Mouse (Mus musculus): ENCODE data around the gene AB124611. TPM values are rescaled to one million over a fixed set of nuclear protein-coding genes. Genes with fewer than 3 reads are reported as not detected.
A peak's percentile ranks its signal among the peaks of the same experiment; 100 is the strongest.
"Not testable (repeated sequence)": the region's sequence is repeated elsewhere in the genome, so short reads cannot be mapped to it uniquely, and the experiment has no call there.

The AB124611 gene
- polyA plus RNA-seq, 1 experiment from 2014 or later, result 3.7 TPM

DNA sequence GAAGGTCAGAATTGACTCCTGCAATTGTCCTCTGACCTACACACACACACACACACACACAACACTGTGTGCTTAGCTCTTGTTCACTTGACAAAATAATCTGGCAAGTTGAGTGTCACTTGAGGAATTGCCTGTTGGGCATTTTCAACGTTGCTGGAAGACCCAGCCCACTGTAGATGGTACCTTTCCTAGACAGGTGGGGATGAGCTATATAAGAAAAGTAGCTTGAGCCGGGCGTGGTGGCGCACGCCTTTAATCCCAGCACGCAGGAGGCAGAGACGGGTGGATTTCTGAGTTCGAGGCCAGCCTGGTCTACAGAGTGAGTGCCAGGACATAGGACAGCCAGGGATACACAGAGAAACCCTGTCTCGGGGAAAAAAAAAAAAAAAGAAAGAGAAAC, 14.9 kb upstream of the AB124611 start:
- no peak for ATAC-seq (replicated peaks; ENCODE audit: extremely low read depth, insufficient read depth, low FRiP score)
- Histone ChIP-seq H3K4me2 (ENCODE audit: low read depth, low read length) (peak overlapping the region; percentile 88), H3K36me3 (ENCODE audit: control insufficient read depth, insufficient read depth) (peaks cover 18% of the 10 kb centered on the region), H3K9ac (ENCODE audit: low read length) (peak overlapping the region; percentile 87; the same call in 1 of the 2 replicates), H3K27ac (ENCODE audit: low read length) (peak overlapping the region; percentile 96), H3K9me3 (replicated peaks; ENCODE audit: control insufficient read depth, low read length) (no peaks in the 10 kb centered on the region), H3K27me3 (ENCODE audit: control insufficient read depth, insufficient read depth, low read length) (no peaks in the 10 kb centered on the region), H3K4me1 (ENCODE audit: control insufficient read depth, insufficient read depth, low read length) (peaks cover 13% of the 10 kb centered on the region), H3K4me3 (ENCODE audit: low read length) (peak overlapping the region; percentile 90)
- 73% methylated on average over 9 of the region's 9 CpGs for WGBS

DNA sequence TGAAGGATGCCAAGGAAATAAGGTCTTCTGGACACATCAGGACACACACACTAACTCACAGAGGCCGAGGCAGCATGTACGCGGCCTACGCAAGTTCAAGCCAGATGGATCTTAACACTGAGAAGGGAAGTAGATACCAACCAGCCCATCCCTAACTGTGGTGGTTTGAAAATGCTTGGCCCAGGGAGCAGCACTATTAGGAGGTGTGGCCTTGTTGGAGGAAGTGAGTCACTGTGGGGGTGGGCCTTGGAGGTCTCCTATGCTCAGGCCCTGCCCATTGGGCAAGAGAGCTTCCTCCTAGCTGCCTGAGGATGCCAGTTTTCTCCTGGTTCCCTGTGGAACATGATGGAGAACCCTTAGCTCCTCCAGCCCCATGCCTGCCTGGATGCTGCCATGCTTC, 12.5 kb upstream of the AB124611 start:
- H3K4me2 ChIP-seq (ENCODE audit: low read depth, low read length), result no peak overlapping the region
- 93% methylated on average over 4 of the region's 4 CpGs for WGBS
- no peaks in the 10 kb centered on the region for H3K27me3 ChIP-seq (ENCODE audit: control insufficient read depth, insufficient read depth, low read length)
- no peaks in the 10 kb centered on the region for H3K9me3 ChIP-seq (replicated peaks; ENCODE audit: control insufficient read depth, low read length)
- H3K9ac ChIP-seq (ENCODE audit: low read length), result no peak overlapping the region
- no peak overlapping the region for H3K4me3 ChIP-seq (ENCODE audit: low read length)
- H3K27ac ChIP-seq (ENCODE audit: low read length), result no peak overlapping the region
- ATAC-seq (replicated peaks; ENCODE audit: extremely low read depth, insufficient read depth, low FRiP score), result no peak
- peaks cover 13% of the 10 kb centered on the region for H3K4me1 ChIP-seq (ENCODE audit: control insufficient read depth, insufficient read depth, low read length)
- H3K36me3 ChIP-seq (ENCODE audit: control insufficient read depth, insufficient read depth), result 0 out of 2 replicates have a peak, but pooled peaks cover 6% of the 10 kb centered on the region

DNA sequence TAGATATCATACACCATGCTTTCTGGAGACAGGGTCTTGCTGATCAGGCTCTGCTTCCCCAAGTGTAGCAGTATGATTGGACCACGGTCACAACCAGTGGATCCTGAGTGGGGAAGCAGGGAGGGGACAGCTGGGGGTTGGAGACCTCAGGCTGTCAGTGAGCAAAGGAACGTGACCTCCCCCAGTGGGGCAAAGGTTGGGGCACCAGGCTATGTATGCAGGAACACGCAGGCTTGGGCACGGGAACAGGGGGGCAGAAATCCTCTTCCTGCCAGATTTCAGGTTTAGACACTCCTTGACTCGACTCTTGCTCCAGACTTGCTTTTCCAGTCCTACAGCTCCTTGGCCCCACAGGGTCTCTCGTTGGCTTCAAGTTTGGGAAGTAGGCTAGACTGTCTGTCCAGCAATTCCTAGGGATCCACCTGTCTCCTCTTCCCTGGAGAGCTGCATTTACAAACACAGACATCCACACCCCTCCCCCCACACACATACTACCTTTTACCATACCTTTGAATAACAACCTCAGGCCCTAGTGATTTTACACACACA, 8.0 kb upstream of the AB124611 start:
- WGBS, result 70% methylated on average over 6 of the region's 6 CpGs
- no peak for ATAC-seq (replicated peaks; ENCODE audit: extremely low read depth, insufficient read depth, low FRiP score)
- no peak overlapping the region for H3K4me3 ChIP-seq (ENCODE audit: low read length)
- no peak overlapping the region for H3K27ac ChIP-seq (ENCODE audit: low read length)
- no peaks in the 10 kb centered on the region for H3K27me3 ChIP-seq (ENCODE audit: control insufficient read depth, insufficient read depth, low read length)
- H3K9me3 ChIP-seq (replicated peaks; ENCODE audit: control insufficient read depth, low read length), result no peaks in the 10 kb centered on the region
- no peak overlapping the region for H3K4me2 ChIP-seq (ENCODE audit: low read depth, low read length)
- H3K4me1 ChIP-seq (ENCODE audit: control insufficient read depth, insufficient read depth, low read length), result no peaks in the 10 kb centered on the region
- H3K36me3 ChIP-seq (ENCODE audit: control insufficient read depth, insufficient read depth), result no peaks in the 10 kb centered on the region
- H3K9ac ChIP-seq (ENCODE audit: low read length), result no peak overlapping the region

DNA sequence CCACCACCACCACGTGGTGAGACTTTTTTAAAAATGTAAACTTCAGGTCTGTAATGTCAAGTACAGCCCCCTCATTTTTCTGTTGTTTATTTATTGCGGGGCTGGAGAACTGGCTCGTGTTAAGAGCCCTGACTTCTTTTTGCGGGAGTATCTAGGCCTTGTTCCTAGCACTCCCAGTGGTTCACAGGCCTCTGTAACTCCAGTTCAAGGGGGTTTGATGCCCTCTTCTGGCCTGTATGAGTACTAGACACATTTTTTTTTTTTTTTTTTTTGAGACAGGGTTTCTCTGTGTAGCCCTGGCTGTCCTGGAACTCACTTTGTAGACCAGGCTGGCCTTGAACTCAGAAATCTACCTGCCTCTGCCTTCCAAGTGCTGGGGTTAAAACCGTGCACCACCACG, 7.3 kb upstream of the AB124611 start:
- H3K36me3 ChIP-seq (ENCODE audit: control insufficient read depth, insufficient read depth); H3K4me1 ChIP-seq (ENCODE audit: control insufficient read depth, insufficient read depth, low read length); ATAC-seq (replicated peaks; ENCODE audit: extremely low read depth, insufficient read depth, low FRiP score); H3K4me2 ChIP-seq (ENCODE audit: low read depth, low read length); H3K27me3 ChIP-seq (ENCODE audit: control insufficient read depth, insufficient read depth, low read length); H3K9me3 ChIP-seq (replicated peaks; ENCODE audit: control insufficient read depth, low read length); H3K27ac ChIP-seq (ENCODE audit: low read length); H3K4me3 ChIP-seq (ENCODE audit: low read length); H3K9ac ChIP-seq (ENCODE audit: low read length): not testable (repeated sequence)
- WGBS, result 83% methylated on average over 6 of the region's 6 CpGs

DNA sequence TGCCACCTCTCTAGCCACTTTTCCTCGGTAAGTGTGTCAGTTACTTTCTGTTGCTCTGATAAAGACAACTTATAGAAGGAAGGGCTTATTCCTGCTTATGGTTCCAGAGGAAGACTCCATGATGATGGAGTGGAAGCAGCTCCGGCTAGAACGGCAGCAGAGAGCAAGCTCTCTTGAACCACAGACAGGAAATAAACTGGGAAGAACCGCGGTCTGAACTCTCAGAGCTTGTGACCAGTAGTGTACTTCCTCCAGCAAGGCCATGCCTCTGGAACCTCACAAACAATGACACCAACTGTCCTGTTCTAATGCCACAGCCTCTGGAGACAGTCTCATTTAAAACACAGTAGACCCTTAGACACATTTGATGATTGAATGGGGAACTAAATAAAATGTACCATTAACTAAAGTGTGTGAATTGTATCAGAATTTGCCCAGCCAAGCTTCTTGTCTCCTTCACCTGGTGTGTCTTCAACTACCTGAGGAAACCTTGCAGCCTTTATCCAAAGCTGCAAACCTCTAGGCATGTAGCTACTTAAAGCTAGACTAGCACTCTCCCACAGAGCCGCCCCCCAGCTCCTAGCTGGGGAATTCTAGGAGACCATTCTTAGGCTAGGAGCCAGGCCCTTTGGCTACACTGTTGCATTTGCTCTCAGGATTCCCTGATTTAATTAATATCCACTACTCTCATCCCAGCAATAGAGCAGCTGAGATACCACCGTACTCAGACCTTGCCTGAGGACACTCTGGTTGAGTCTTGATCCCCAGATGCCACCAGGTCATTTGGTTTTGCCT, 637 bp upstream of the AB124611 start:
- H3K36me3 ChIP-seq (ENCODE audit: control insufficient read depth, insufficient read depth), result no peaks in the 10 kb centered on the region
- no peaks in the 10 kb centered on the region for H3K9me3 ChIP-seq (replicated peaks; ENCODE audit: control insufficient read depth, low read length)
- 63% methylated on average over 7 of the region's 7 CpGs for WGBS
- H3K9ac ChIP-seq (ENCODE audit: low read length), result no peak overlapping the region
- peaks cover 4% of the 10 kb centered on the region; the same call in 1 of the 2 replicates for H3K4me1 ChIP-seq (ENCODE audit: control insufficient read depth, insufficient read depth, low read length)
- H3K4me2 ChIP-seq (ENCODE audit: low read depth, low read length), result peak overlapping the region; percentile 22; the same call in 1 of the 2 replicates
- ATAC-seq (replicated peaks; ENCODE audit: extremely low read depth, insufficient read depth, low FRiP score), result no peak
- peak overlapping the region; percentile 10; the same call in 1 of the 2 replicates for H3K27ac ChIP-seq (ENCODE audit: low read length)
- H3K4me3 ChIP-seq (ENCODE audit: low read length), result no peak overlapping the region
- no peaks in the 10 kb centered on the region for H3K27me3 ChIP-seq (ENCODE audit: control insufficient read depth, insufficient read depth, low read length)

DNA sequence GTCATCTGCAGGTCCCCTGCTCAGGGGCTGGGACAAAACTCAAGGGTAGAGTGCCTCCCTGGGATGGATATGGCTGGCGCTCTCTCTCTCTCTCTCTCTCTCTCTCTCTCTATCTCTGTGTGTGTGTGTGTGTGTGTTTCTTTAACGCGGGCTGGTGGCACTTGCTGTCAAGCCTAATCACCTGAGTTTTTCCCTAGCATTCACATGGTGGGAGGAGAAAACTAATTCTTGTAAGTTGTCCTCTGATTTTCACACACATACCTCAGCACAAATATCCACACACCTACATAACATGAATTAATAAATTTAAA, 613 bp downstream of the AB124611 start:
- no peak for ATAC-seq (replicated peaks; ENCODE audit: extremely low read depth, insufficient read depth, low FRiP score)
- no peaks in the 10 kb centered on the region for H3K36me3 ChIP-seq (ENCODE audit: control insufficient read depth, insufficient read depth)
- H3K9me3 ChIP-seq (replicated peaks; ENCODE audit: control insufficient read depth, low read length), result no peaks in the 10 kb centered on the region
- H3K4me3 ChIP-seq (ENCODE audit: low read length), result peak overlapping the region; percentile 31
- H3K4me2 ChIP-seq (ENCODE audit: low read depth, low read length), result peak overlapping the region; percentile 22
- peaks cover 4% of the 10 kb centered on the region; the same call in 1 of the 2 replicates for H3K4me1 ChIP-seq (ENCODE audit: control insufficient read depth, insufficient read depth, low read length)
- peak overlapping the region; percentile 24 for H3K9ac ChIP-seq (ENCODE audit: low read length)
- WGBS, result 52% methylated on average over 3 of the region's 3 CpGs
- no peaks in the 10 kb centered on the region for H3K27me3 ChIP-seq (ENCODE audit: control insufficient read depth, insufficient read depth, low read length)
- no peak overlapping the region for H3K27ac ChIP-seq (ENCODE audit: low read length)

DNA sequence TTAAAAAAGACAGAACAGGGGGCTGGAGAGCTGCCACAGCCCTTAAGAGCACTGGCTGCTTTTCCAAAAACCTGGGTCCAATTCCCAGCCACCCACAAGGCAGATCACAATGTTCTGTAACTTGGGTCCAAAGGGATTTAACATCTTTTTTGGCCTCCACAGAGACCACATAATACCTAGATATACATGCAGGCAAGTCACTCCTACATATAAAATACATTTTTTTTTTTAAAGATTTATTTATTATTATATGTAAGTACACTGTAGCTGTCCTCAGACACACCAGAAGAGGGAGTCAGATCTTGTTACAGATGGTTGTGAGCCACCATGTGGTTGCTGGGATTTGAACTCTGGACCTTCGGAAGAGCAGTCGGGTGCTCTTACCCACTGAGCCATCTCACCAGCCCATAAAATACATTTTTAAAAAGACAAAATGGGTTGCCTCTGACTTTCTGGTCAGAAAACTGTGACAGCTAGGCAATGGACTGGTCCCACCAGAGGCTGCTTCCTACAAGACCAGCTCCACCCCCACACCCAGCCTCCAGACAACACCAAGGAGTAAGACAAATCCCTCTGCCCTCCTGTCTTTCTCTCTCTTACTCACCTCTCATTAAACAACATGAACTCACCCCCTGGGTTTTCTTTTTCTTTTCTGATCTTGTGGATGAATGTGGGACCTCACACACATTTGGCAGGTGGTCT, 1.3 kb downstream of the AB124611 start:
- no peak overlapping the region for H3K4me2 ChIP-seq (ENCODE audit: low read depth, low read length)
- WGBS, result 95% methylated on average over 2 of the region's 2 CpGs
- no peaks in the 10 kb centered on the region for H3K9me3 ChIP-seq (replicated peaks; ENCODE audit: control insufficient read depth, low read length)
- H3K4me3 ChIP-seq (ENCODE audit: low read length), result no peak overlapping the region
- H3K4me1 ChIP-seq (ENCODE audit: control insufficient read depth, insufficient read depth, low read length), result peaks cover 4% of the 10 kb centered on the region; the same call in 1 of the 2 replicates
- no peaks in the 10 kb centered on the region for H3K36me3 ChIP-seq (ENCODE audit: control insufficient read depth, insufficient read depth)
- no peak for ATAC-seq (replicated peaks; ENCODE audit: extremely low read depth, insufficient read depth, low FRiP score)
- no peaks in the 10 kb centered on the region for H3K27me3 ChIP-seq (ENCODE audit: control insufficient read depth, insufficient read depth, low read length)
- no peak overlapping the region for H3K27ac ChIP-seq (ENCODE audit: low read length)
- no peak overlapping the region for H3K9ac ChIP-seq (ENCODE audit: low read length)

DNA sequence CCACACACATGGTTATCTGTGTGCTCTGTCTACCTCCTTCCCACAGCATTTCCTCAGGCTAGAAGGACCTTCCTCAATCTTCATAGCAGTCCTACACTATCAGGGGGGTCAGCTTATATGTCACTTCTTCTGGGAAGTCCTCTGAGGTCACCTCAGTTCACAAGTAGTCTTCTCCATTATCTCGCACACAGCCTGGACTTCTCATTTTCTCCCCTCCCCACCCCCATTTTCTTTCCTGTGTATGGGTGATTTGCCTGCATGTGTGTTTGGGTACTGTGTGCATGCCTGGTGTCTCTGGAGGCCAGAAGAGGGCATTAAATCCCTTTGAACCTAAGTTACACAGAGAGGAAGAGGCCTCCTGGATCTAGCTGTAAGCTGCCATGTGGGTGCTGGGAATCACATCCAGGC, 1.9 kb downstream of the AB124611 start:
- no peak overlapping the region for H3K27ac ChIP-seq (ENCODE audit: low read length)
- no peaks in the 10 kb centered on the region for H3K36me3 ChIP-seq (ENCODE audit: control insufficient read depth, insufficient read depth)
- H3K9me3 ChIP-seq (replicated peaks; ENCODE audit: control insufficient read depth, low read length), result no peaks in the 10 kb centered on the region
- no peak overlapping the region for H3K4me3 ChIP-seq (ENCODE audit: low read length)
- no peaks in the 10 kb centered on the region for H3K27me3 ChIP-seq (ENCODE audit: control insufficient read depth, insufficient read depth, low read length)
- H3K9ac ChIP-seq (ENCODE audit: low read length), result no peak overlapping the region
- WGBS, result 57% methylated on average over 1 of the region's 1 CpGs
- no peak overlapping the region for H3K4me2 ChIP-seq (ENCODE audit: low read depth, low read length)
- no peak for ATAC-seq (replicated peaks; ENCODE audit: extremely low read depth, insufficient read depth, low FRiP score)
- peaks cover 4% of the 10 kb centered on the region; the same call in 1 of the 2 replicates for H3K4me1 ChIP-seq (ENCODE audit: control insufficient read depth, insufficient read depth, low read length)

DNA sequence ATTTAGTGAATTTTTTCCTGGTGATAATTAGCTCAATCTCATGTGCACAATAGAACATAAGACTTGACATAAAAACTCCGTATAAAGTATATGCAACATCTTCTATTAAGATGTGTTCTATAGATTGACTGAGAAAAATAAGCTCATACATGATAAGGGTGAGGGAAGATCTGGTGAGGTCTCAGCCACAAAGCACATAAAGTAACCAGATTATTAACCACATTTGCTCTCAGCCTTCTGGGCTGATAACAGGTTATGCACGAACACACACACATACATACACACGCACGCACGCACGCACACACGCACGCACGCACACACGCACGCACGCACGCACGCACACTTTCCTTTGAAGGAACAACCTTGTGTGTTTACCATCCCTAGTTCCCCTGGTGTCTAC, 10.5 kb downstream of the AB124611 start:
- H3K9me3 ChIP-seq (replicated peaks; ENCODE audit: control insufficient read depth, low read length), result peaks cover 2% of the 10 kb centered on the region; the same call in 1 of the 2 replicates
- no peak overlapping the region for H3K4me2 ChIP-seq (ENCODE audit: low read depth, low read length)
- H3K36me3 ChIP-seq (ENCODE audit: control insufficient read depth, insufficient read depth), result no peaks in the 10 kb centered on the region
- 92% methylated on average over 14 of the region's 14 CpGs for WGBS
- H3K27me3 ChIP-seq (ENCODE audit: control insufficient read depth, insufficient read depth, low read length), result no peaks in the 10 kb centered on the region
- no peak overlapping the region for H3K9ac ChIP-seq (ENCODE audit: low read length)
- no peak overlapping the region for H3K4me3 ChIP-seq (ENCODE audit: low read length)
- H3K27ac ChIP-seq (ENCODE audit: low read length), result no peak overlapping the region
- ATAC-seq (replicated peaks; ENCODE audit: extremely low read depth, insufficient read depth, low FRiP score), result no peak
- peaks cover 3% of the 10 kb centered on the region; the same call in 1 of the 2 replicates for H3K4me1 ChIP-seq (ENCODE audit: control insufficient read depth, insufficient read depth, low read length)
